Mouse (Mus musculus) forebrain, embryonic 10.5 days (tissue): ENCODE results near the gene Lin52. TPM values are rescaled to one million over a fixed set of nuclear protein-coding genes. Genes with fewer than 3 reads are reported as not detected.

Experiments
- DNase-seq: peaks from one replicate; pipeline ENCODE4 v3.0.0-alpha.2; 2017; ENCODE audit warnings: low spot score; ENCODE audit errors: extremely low spot score
- H3K27ac ChIP-seq: fragments of 300-500 bp; sonication (generic); 2 replicates; pipeline ENCODE4 v1.5.1; 2016; ENCODE audit warnings: mild to moderate bottlenecking
- H3K27me3 ChIP-seq: fragments of 300-500 bp; sonication (generic); 2 replicates; pipeline ENCODE4 v1.6.1; 2016; ENCODE audit warnings: mild to moderate bottlenecking; ENCODE audit not compliant: poor library complexity, severe bottlenecking
- H3K36me3 ChIP-seq: fragments of 300-500 bp; sonication (generic); replicated peaks from 2 replicates; pipeline ENCODE4 v1.6.1; 2016; ENCODE audit warnings: mild to moderate bottlenecking, moderate library complexity
- H3K4me1 ChIP-seq: fragments of 300-500 bp; sonication (generic); 2 replicates; pipeline ENCODE4 v1.6.1; 2016
- H3K4me3 ChIP-seq: fragments of 300-500 bp; sonication (generic); 2 replicates; pipeline ENCODE4 v1.5.1; 2016; ENCODE audit warnings: mild to moderate bottlenecking, moderate library complexity
- H3K9me3 ChIP-seq: fragments of 300-500 bp; sonication (generic); 2 replicates; pipeline ENCODE4 v1.6.1; 2016; ENCODE audit warnings: mild to moderate bottlenecking, moderate library complexity
- WGBS: fragments of 180-500 bp; shearing (Covaris S2); methylation state at CpG from one replicate; pipeline ENCODE4 v1.1.7; 2016; 5-methylcytosine and 5-hydroxymethylcytosine counted together
- polyA plus RNA-seq: library from polyadenylated mRNA; unstranded; fragments of >200 nt; fragmentation: Nextera tagmentation; extraction: Ambion mirVana; gene quantifications from 2 replicates; pipeline ENCODE4 v1.2.1, GENCODE M21; 2016

The Lin52 gene
- polyA plus RNA-seq, 1 experiment from 2014 or later: 31.1 TPM

DNA sequence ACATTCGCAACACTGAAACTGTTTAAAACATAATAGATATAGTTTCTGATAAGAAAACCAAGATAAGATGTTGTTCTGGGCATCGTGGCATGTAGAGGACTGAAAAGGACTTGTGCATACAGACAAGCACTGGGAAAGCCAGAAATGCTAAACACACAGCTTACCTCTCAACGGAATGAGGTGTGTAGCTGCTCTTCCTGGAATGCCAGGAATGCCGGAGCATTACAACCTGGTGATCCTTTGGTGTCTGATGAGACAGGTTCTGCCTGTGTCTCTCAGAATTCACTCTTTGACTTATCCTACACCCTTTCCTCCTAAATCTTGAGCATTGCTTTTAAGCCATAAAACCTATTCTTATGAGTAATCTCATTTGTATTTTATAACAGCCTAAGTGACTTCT, 8.7 kb upstream of the Lin52 start:
- WGBS: 75% methylated on average over 4 of the region's 4 CpGs
- H3K9me3 ChIP-seq: no peaks in the 10 kb centered on the region
- H3K27me3 ChIP-seq: no peaks in the 10 kb centered on the region
- DNase-seq: no peak
- H3K27ac ChIP-seq: no peak overlapping the region
- no peaks in the 10 kb centered on the region for H3K4me1 ChIP-seq
- no peaks in the 10 kb centered on the region for H3K36me3 ChIP-seq
- no peak overlapping the region for H3K4me3 ChIP-seq

DNA sequence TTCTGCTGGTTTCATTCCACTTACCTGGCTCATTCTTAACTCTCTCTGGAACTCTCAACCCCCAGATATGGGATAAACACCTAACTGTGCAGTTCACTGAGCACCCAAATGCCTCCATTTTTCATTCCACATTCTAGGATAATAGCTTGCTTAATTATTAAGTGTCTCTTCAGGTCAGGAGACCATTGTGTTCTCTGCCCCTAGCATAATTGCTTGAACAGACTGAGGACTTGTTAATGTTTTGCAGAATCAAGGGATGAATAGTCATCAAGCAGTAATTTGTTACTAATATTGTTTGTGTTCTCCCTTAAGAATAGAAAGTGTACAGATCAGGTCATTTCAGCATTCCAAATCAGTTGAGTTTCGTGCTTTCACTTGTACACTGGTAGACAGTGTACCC, 3.8 kb upstream of the Lin52 start:
- H3K4me1 ChIP-seq: peaks cover 16% of the 10 kb centered on the region
- H3K9me3 ChIP-seq: no peaks in the 10 kb centered on the region
- no peak overlapping the region for H3K4me3 ChIP-seq
- WGBS: 92% methylated on average over 1 of the region's 1 CpGs
- DNase-seq: no peak
- H3K27ac ChIP-seq: no peak overlapping the region
- no peaks in the 10 kb centered on the region for H3K36me3 ChIP-seq
- 0 out of 2 replicates have a peak, but pooled peaks cover 5% of the 10 kb centered on the region for H3K27me3 ChIP-seq

DNA sequence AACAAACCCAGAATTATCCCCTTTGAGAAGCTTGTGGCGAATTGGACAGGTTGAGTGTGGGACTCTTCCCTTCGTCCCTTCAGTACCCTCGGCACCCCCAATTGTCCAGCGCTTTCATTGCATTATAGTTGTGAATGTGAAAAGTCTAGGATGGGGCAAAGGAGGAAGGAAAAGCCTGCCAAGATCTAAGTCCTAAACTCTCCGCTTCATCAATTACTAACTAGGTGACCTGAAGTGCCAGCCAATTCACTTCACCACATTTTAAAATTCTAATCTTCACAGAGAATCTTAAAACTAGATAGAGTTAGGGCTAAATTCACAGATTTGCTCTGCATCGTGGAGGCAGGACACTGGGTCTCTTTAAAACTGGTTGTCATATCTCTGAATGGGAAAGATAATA, 3.0 kb upstream of the Lin52 start:
- Histone ChIP-seq H3K36me3 (no peaks in the 10 kb centered on the region), H3K4me3 (no peak overlapping the region), H3K4me1 (peaks cover 24% of the 10 kb centered on the region), H3K27me3 (0 out of 2 replicates have a peak, but pooled peaks cover 5% of the 10 kb centered on the region), H3K27ac (no peak overlapping the region), H3K9me3 (no peaks in the 10 kb centered on the region)
- 90% methylated on average over 6 of the region's 6 CpGs for WGBS
- DNase-seq: no peak

DNA sequence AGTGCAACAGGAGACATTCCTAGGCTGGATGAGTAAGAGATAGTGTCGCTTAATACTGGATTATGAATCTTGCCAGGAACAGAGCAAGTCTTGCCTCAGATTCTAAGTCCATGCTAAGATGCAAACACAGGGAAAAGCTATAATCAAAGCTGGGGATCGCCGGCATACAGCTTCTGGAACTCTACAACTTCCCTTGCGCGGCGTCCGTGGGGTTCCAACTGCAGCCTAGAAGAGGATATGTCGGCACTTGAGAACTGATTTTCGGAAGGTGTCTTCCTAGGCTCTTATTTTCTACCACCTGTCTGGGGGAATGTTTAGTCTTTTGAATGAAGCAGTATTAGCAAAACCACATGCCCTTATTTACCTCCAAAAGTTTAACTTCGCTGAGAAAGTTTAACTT, 1.3 kb upstream of the Lin52 start:
- peak overlapping the region; percentile 74 for H3K4me3 ChIP-seq
- 0 out of 2 replicates have a peak, but pooled peaks cover 5% of the 10 kb centered on the region for H3K27me3 ChIP-seq

DNA sequence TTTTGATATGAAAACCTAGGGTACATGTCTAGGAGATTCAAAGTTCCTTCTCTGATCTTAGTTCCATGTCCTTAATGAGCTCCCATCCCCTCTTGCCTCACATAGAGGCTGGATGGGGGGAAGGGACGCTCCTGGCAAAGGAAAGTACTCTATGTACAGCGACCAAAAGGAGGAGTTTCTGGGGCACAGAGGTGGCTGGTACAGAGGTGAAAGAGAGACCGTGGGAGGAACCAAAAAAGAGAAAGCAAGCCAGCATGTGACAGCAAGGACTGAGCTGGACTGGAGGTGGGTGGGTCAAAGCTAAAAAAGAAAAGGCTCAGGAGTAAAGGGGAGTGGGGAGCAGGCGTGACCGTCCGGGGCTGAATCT, 888 bp upstream of the Lin52 start:
- WGBS: 2% methylated on average over 6 of the region's 6 CpGs
- H3K9me3 ChIP-seq: no peaks in the 10 kb centered on the region
- peak overlapping the region; percentile 87 for H3K27ac ChIP-seq

More for the DNA sequence above, 1.3 kb upstream of the Lin52 start:
- no peak for DNase-seq
- Histone ChIP-seq H3K9me3 (no peaks in the 10 kb centered on the region), H3K27ac (no peak overlapping the region), H3K36me3 (no peaks in the 10 kb centered on the region), H3K4me1 (peaks cover 24% of the 10 kb centered on the region)
- WGBS: 52% methylated on average over 10 of the region's 10 CpGs

DNA sequence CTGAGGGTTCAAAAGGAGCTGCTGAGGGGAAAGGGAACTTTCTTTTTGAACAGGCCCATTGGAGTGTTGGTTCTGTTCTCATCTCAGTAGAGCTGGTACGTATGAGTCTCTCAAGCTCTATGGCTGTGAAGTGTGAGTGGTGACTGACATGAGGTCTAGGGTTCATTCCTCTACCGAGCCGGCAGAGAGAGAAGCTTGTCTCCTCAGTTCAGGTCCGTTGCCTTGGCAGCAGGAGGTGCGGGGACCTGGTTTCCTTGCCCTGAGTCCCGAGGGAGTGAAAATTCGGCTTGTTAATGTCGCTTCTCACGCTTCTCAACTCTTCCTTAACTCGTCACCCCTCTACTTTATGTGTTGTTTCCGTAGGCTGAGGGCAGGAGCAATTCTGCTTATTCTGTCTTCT, 579 bp downstream of the Lin52 start:
- peaks cover 24% of the 10 kb centered on the region for H3K4me1 ChIP-seq
- H3K27ac ChIP-seq: peak overlapping the region; percentile 87
- peak; percentile 17 for DNase-seq
- H3K36me3 ChIP-seq: peaks cover 1% of the 10 kb centered on the region
- H3K27me3 ChIP-seq: 0 out of 2 replicates have a peak, but pooled peaks cover 5% of the 10 kb centered on the region
- H3K9me3 ChIP-seq: no peaks in the 10 kb centered on the region
- H3K4me3 ChIP-seq: peak overlapping the region; percentile 74
- WGBS: 4% methylated on average over 11 of the region's 11 CpGs

More for the DNA sequence above, 888 bp upstream of the Lin52 start:
- Histone ChIP-seq H3K4me1 (peaks cover 24% of the 10 kb centered on the region), H3K27me3 (0 out of 2 replicates have a peak, but pooled peaks cover 5% of the 10 kb centered on the region), H3K36me3 (no peaks in the 10 kb centered on the region), H3K4me3 (peak overlapping the region; percentile 74)
- no peak for DNase-seq

DNA sequence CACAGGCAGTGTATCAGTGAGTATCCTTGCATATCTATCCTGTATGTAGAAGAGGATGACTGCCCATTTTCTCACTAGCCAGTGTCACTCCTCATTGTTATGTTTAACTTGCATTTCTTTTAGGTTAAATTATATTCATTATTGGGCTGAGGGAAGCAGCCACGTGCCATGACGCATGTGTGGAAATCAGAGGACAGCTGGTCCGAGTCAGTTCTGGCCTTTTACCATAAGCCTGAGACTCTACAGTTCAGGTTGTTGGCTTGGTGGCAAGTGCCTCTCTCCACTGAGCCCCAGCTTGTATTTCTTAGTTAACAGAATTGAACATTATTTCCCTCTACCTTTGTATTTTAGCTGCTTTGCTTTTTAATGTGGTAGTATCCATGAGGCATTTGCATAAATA, 5.7 kb downstream of the Lin52 start:
- Histone ChIP-seq H3K27ac (no peak overlapping the region), H3K4me3 (no peak overlapping the region), H3K9me3 (peaks cover 6% of the 10 kb centered on the region; the same call in 1 of the 2 replicates), H3K27me3 (no peaks in the 10 kb centered on the region), H3K36me3 (peaks cover 43% of the 10 kb centered on the region), H3K4me1 (peaks cover 12% of the 10 kb centered on the region)
- WGBS: 96% methylated on average over 3 of the region's 3 CpGs
- DNase-seq: no peak

DNA sequence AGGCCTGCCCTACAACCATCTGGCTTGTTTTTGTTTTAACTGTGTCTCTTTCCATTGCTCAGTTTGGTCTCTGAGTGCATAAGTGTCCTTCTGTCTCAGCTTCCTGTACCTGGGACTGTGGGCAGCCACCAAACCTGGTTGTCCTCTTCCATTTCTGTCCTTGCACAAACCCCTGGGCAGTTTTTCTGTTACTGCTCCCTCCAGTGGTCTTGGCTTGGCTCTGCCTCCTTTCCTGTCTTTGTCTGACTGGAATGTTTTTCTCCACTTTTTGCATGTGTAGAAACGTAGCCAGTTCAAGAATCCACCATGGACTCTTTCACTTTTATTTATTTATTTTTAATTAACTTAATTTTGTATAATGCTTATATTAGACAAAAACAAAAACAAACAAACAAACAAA, 8.6 kb downstream of the Lin52 start:
- no peak overlapping the region for H3K4me3 ChIP-seq
- no peak for DNase-seq
- no peaks in the 10 kb centered on the region for H3K27me3 ChIP-seq
- 62% methylated on average over 1 of the region's 1 CpGs for WGBS
- H3K4me1 ChIP-seq: no peaks in the 10 kb centered on the region
- H3K36me3 ChIP-seq: peaks cover 72% of the 10 kb centered on the region
- H3K27ac ChIP-seq: no peak overlapping the region
- peaks cover 6% of the 10 kb centered on the region; the same call in 1 of the 2 replicates for H3K9me3 ChIP-seq

DNA sequence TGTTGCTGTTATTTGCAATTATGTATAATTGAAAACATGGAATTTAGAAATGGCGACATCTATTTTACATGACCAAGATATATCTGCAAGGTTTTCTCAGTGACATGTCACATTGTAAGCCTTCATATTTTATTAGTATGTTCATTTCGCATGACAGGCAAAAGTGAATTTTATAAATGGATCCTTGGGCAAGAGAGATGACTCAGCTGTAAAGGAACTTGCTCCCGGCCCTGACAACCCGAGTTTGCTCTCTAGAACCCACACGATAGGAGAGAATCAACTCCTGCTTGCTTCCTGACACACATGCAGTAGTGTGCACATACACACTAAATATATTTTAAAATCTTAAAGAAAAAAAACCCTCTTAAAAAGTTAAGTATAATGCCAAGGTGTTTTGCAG, 10.2 kb downstream of the Lin52 start:
- WGBS: 92% methylated on average over 5 of the region's 5 CpGs
- no peak for DNase-seq
- no peaks in the 10 kb centered on the region for H3K27me3 ChIP-seq
- peaks cover 80% of the 10 kb centered on the region for H3K36me3 ChIP-seq
- peaks cover 6% of the 10 kb centered on the region; the same call in 1 of the 2 replicates for H3K9me3 ChIP-seq
- H3K4me1 ChIP-seq: no peaks in the 10 kb centered on the region
- no peak overlapping the region for H3K27ac ChIP-seq
- no peak overlapping the region for H3K4me3 ChIP-seq

DNA sequence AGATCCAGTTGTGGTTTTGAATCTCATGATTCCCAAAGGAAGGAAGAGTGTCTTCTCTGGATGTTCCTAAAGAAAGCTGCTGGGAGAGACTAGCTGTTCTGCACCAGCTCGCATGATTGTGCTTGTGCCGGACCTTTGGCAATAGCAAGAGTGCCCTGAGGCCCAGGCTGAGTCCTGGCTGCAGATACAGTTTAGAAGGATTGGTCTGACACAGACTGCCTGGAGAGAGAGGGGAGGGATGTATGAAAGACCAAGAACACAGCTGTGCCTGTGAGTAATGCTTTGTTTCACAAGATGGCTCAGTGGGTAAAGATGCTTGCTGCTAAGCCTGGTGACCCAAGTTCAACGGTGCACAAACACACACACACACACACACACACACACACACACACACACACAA, 11.6 kb downstream of the Lin52 start:
- H3K9me3 ChIP-seq: peaks cover 6% of the 10 kb centered on the region; the same call in 1 of the 2 replicates
- 80% methylated on average over 3 of the region's 3 CpGs for WGBS

DNA sequence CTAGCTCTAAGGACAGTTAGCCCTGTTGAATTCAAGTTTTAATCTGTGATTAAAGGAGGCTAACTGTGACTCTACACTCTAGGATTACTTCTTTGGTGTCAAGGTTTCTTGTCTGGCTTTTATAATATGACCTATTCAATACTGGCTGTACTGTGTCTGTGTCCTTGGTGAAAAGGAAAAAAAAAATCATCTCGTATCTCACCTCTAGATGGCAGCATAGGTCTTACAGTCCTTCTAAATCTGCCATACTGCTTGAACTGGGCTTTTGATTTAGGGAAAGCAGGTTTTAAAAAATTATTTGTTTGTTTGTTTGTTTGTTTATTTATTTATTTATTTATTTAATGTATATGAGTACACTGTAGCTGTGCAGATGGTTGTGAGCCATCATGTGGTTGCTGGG, 17.5 kb downstream of the Lin52 start:
- 8% methylated on average over 1 of the region's 1 CpGs for WGBS
- Histone ChIP-seq H3K27ac (no peak overlapping the region), H3K4me3 (no peak overlapping the region), H3K9me3 (no peaks in the 10 kb centered on the region), H3K4me1 (no peaks in the 10 kb centered on the region), H3K36me3 (peaks cover 25% of the 10 kb centered on the region), H3K27me3 (no peaks in the 10 kb centered on the region)
- DNase-seq: no peak

More for the DNA sequence above, 11.6 kb downstream of the Lin52 start:
- Histone ChIP-seq H3K27me3 (no peaks in the 10 kb centered on the region), H3K27ac (no peak overlapping the region), H3K4me1 (no peaks in the 10 kb centered on the region), H3K36me3 (peaks cover 71% of the 10 kb centered on the region), H3K4me3 (no peak overlapping the region)
- DNase-seq: no peak

DNA sequence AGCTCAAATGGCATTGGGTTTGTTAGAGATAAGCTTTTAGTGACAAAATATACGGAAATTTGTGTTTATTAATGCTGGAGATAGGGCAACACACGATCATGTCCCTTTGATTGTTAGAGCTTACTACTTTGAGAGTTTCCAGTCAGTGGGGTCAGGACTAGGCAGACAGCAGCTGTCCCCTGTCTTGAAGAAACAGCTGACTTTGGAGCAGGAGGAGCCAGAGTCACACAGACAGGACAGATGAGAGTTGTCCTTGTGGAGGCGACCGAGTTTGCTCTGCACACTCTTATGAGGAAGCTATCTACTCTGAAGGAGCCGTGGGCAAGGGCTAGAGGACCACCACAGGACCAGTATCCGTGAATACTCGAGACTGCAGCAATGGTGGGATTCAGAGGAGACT, 27.7 kb downstream of the Lin52 start:
- peaks cover 21% of the 10 kb centered on the region for H3K36me3 ChIP-seq
- DNase-seq: no peak
- no peaks in the 10 kb centered on the region for H3K4me1 ChIP-seq
- H3K9me3 ChIP-seq: no peaks in the 10 kb centered on the region
- H3K4me3 ChIP-seq: no peak overlapping the region
- WGBS: 92% methylated on average over 7 of the region's 7 CpGs
- H3K27me3 ChIP-seq: no peaks in the 10 kb centered on the region
- H3K27ac ChIP-seq: no peak overlapping the region

DNA sequence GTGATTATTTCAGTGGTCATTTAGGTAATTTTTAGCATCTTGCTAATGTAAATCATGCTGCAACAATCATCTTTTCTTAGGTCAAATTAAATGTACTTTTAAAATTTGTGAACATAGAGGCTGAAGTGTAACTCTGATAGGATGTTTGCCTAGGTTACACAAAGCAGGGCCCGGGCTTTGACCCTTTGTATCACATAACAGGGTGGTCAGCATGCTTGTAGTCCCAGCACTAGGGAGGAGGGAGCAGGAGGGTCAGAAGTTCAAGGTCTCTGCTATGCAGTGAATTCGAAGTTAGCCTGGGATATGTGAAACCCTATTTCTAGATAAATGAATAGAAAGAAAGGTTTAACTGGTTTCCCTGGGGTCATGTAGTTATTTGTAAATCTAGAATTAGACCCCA, 30.0 kb downstream of the Lin52 start:
- Histone ChIP-seq H3K27ac (no peak overlapping the region), H3K9me3 (no peaks in the 10 kb centered on the region), H3K4me1 (no peaks in the 10 kb centered on the region), H3K36me3 (peaks cover 13% of the 10 kb centered on the region), H3K27me3 (no peaks in the 10 kb centered on the region), H3K4me3 (no peak overlapping the region)
- DNase-seq: no peak
- 62% methylated on average over 2 of the region's 2 CpGs for WGBS
